Mouse (Mus musculus) midbrain, embryonic 11.5 days (tissue): ENCODE results near the gene Arhgef5. TPM values are rescaled to one million over a fixed set of nuclear protein-coding genes. Genes with fewer than 3 reads are reported as not detected.

ENCODE experiments used
- polyA plus RNA-seq: library from polyadenylated mRNA; unstranded; fragments of >200 nt; fragmentation: Nextera tagmentation; extraction: Ambion mirVana; gene quantifications from 2 replicates; pipeline ENCODE4 v1.2.1, GENCODE M21; 2014

Arhgef5 gene
- polyA plus RNA-seq, 1 experiment from 2014 or later = 2.8 TPM

Other genes with a start within 250 kb of the Arhgef5 start
- not detected in 2 replicates for gene Olfr441, start 159.2 kb upstream of the Arhgef5 start, polyA plus RNA-seq
- gene Olfr237-ps1, start 119.0 kb upstream of the Arhgef5 start, polyA plus RNA-seq = not detected in 2 replicates
- gene Olfr437, start 102.3 kb upstream of the Arhgef5 start, polyA plus RNA-seq = not detected in 2 replicates
- gene Olfr13, start 93.4 kb upstream of the Arhgef5 start, polyA plus RNA-seq = not detected in 2 replicates
- gene Olfr435, start 68.4 kb upstream of the Arhgef5 start, polyA plus RNA-seq = not detected in 2 replicates
- gene Olfr434, start 52.6 kb upstream of the Arhgef5 start, polyA plus RNA-seq = not detected in 2 replicates
- not detected in 2 replicates for gene Olfr47, start 34.1 kb upstream of the Arhgef5 start, polyA plus RNA-seq
- gene Nobox, start 44.0 kb downstream of the Arhgef5 start, polyA plus RNA-seq = not detected in 2 replicates